ENCODE assay signal across 8 mouse cellular contexts in the genomic region with DNA sequence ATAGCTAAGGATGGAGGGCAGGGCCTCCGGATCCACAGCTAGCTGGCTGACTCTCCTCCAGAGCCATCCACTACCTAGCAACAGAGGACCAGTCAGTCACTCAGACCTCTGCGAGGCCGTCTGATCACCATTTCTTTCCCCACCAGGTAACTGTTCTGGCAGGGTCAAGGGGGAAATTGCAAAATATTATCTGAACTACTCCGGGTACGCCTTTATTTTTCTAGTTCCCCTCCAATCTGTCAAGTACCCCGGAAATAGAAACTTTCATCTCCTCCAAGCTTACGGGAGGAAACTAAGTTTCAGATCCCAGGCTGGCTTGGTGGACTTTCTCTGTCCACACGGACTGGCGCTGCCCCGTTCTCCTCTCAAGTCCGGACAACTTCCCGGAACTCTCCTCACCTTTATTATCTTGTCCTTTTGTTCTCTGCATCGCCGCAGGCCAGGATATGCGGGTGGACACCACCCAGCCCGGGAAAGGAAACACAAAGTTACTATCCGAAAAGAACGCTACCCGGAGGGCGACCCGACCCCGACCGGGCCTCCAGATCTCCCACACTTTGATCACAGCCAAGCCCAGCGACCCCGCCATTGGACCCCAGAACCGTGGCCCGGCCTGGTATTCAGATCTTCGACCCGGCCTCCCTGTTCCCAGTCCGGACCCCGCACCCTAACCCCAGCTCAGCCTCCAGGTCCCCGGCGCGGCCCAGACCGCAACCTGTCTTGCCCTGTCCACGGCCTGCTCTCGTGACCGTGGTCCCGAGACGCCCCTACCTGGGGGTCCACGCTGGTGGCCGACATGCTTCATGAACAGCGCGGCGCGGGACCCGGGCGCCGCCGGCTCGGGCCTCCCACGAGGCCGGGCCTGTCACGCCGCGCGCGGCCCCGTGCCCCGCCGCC. TPM values are rescaled to one million over a fixed set of nuclear protein-coding genes. Genes with fewer than 3 reads are reported as not detected.
DNase-seq lines count a peak whose midpoint lies in the region; ATAC-seq and TF ChIP-seq lines count a peak whose summit lies in the region.

No protein-coding gene starts in this region.

- no peaks in the 10 kb centered on the region for H3K27me3 ChIP-seq in kidney, embryonic 14.5 days (ENCODE audit: control insufficient read depth, insufficient read depth, low read length)
- no peaks in the 10 kb centered on the region for H3K27me3 ChIP-seq in forebrain, embryonic 16.5 days (replicated peaks; ENCODE audit: control insufficient read depth, insufficient read depth, low read length)
- no peaks in the 10 kb centered on the region for H3K27me3 ChIP-seq in intestine, postnatal 0 days (replicated peaks; ENCODE audit: control insufficient read depth, insufficient read depth, low read length)

- H3K9me3 ChIP-seq in kidney, embryonic 14.5 days (ENCODE audit: control insufficient read depth, low read length), result no peaks in the 10 kb centered on the region
- H3K9me3 ChIP-seq in forebrain, embryonic 16.5 days (ENCODE audit: control insufficient read depth, low read length), result no peaks in the 10 kb centered on the region
- no peaks in the 10 kb centered on the region for H3K9me3 ChIP-seq in intestine, postnatal 0 days (ENCODE audit: control insufficient read depth)

- H3K4me2 ChIP-seq in kidney, embryonic 14.5 days (replicated peaks; ENCODE audit: low read depth, low read length), result peak overlapping the region; percentile 90
- H3K4me2 ChIP-seq in forebrain, embryonic 16.5 days (ENCODE audit: low read length), result peak overlapping the region; percentile 80
- peak overlapping the region; percentile 74 for H3K4me2 ChIP-seq in intestine, postnatal 0 days (replicated peaks; ENCODE audit: low read depth)

- peaks cover 34% of the 10 kb centered on the region for H3K36me3 ChIP-seq in kidney, embryonic 14.5 days (ENCODE audit: control insufficient read depth, insufficient read depth, low read length)
- peaks cover 12% of the 10 kb centered on the region for H3K36me3 ChIP-seq in forebrain, embryonic 16.5 days (ENCODE audit: control insufficient read depth, insufficient read depth)
- H3K36me3 ChIP-seq in intestine, postnatal 0 days (ENCODE audit: control insufficient read depth, insufficient read depth), result peaks cover 14% of the 10 kb centered on the region

- WGBS in kidney, embryonic 14.5 days, result under 1% methylated on average over 61 of the region's 61 CpGs
- WGBS in forebrain, embryonic 16.5 days, result under 1% methylated on average over 61 of the region's 61 CpGs
- WGBS in intestine, postnatal 0 days, result under 1% methylated on average over 61 of the region's 61 CpGs

- peak overlapping the region; percentile 99 for H3K9ac ChIP-seq in kidney, embryonic 14.5 days (ENCODE audit: low read depth, low read length)
- H3K9ac ChIP-seq in forebrain, embryonic 16.5 days (replicated peaks; ENCODE audit: low read depth, low read length), result peak overlapping the region; percentile 98
- H3K9ac ChIP-seq in intestine, postnatal 0 days (ENCODE audit: low read depth, low read length), result peak overlapping the region; percentile 94

- peak overlapping the region; percentile 20 for H3K27ac ChIP-seq in kidney, embryonic 14.5 days (ENCODE audit: low read depth, low read length)
- peak overlapping the region; percentile 31; the same call in 1 of the 2 replicates for H3K27ac ChIP-seq in forebrain, embryonic 16.5 days (ENCODE audit: low read length)
- peak overlapping the region; percentile 77 for H3K27ac ChIP-seq in intestine, postnatal 0 days (ENCODE audit: low read depth, low read length)

- peak overlapping the region; percentile 99 for H3K4me3 ChIP-seq in kidney, embryonic 14.5 days (ENCODE audit: low read length)
- H3K4me3 ChIP-seq in forebrain, embryonic 16.5 days (replicated peaks; ENCODE audit: low read length), result peak overlapping the region; percentile 99
- peak overlapping the region; percentile 81 for H3K4me3 ChIP-seq in intestine, postnatal 0 days (ENCODE audit: low read depth, low read length)

- no peak for DNase-seq in kidney, adult 9 months
- DNase-seq in Muller cell, postnatal 12 days (ENCODE audit: inconsistent ontology term), result peak; percentile 48
- peak; percentile 18 for DNase-seq in lung, postnatal 25 days (ENCODE audit: low spot score)
- DNase-seq in spleen, postnatal 10 days (ENCODE audit: low spot score in 2 of 2), result peak; percentile 60 to 64
- DNase-seq in left cerebral cortex, adult 9 months (ENCODE audit: low spot score in 2 of 2), result no peak

- peak; percentile 62 for ATAC-seq in kidney, embryonic 14.5 days (ENCODE audit: low FRiP score, low TSS enrichment)
- peak; percentile 70 for ATAC-seq in forebrain, embryonic 16.5 days
- no peak for ATAC-seq in intestine, postnatal 0 days

- H3K4me1 ChIP-seq in kidney, embryonic 14.5 days (ENCODE audit: control insufficient read depth, insufficient read depth, low read length), result peaks cover 6% of the 10 kb centered on the region; the same call in 1 of the 2 replicates
- peaks cover 16% of the 10 kb centered on the region for H3K4me1 ChIP-seq in forebrain, embryonic 16.5 days (replicated peaks; ENCODE audit: control insufficient read depth, insufficient read depth, low read length)
- H3K4me1 ChIP-seq in intestine, postnatal 0 days (replicated peaks; ENCODE audit: control insufficient read depth, insufficient read depth, low read length), result 0 out of 2 replicates have a peak, but pooled peaks cover 3% of the 10 kb centered on the region

- TF ChIP-seq CTCF in intestine, postnatal 0 days (IDR thresholded peaks at IDR 0.05; ENCODE audit: low read depth), result no peak

RNA-seq across cellular contexts. Expression of a gene that starts 0.6 kb away (rescaled TPM):
- polyA plus RNA-seq in kidney, embryonic 14.5 days (2014; fragmentation: Nextera tagmentation; extraction: Ambion mirVana), result 48.7 and 75.4 TPM in 2 replicates
- 44.9 and 50.1 TPM in 2 replicates for polyA plus RNA-seq in forebrain, embryonic 16.5 days (2015; fragmentation: Nextera tagmentation; extraction: Ambion mirVana)
- polyA plus RNA-seq in intestine, postnatal 0 days (2015; fragmentation: Nextera tagmentation; extraction: Ambion mirVana), result 24.2 and 26.8 TPM in 2 replicates

RNA-seq across cellular contexts. Expression of a gene that starts 8.7 kb away (rescaled TPM):
- not detected in 2 replicates for polyA plus RNA-seq in kidney, embryonic 14.5 days (2014; fragmentation: Nextera tagmentation; extraction: Ambion mirVana)
- polyA plus RNA-seq in forebrain, embryonic 16.5 days (2015; fragmentation: Nextera tagmentation; extraction: Ambion mirVana), result not detected in 2 replicates
- polyA plus RNA-seq in intestine, postnatal 0 days (2015; fragmentation: Nextera tagmentation; extraction: Ambion mirVana), result not detected in 2 replicates

RNA-seq across cellular contexts. Expression of a gene that starts 34.3 kb away (rescaled TPM):
- polyA plus RNA-seq in kidney, embryonic 14.5 days (2014; fragmentation: Nextera tagmentation; extraction: Ambion mirVana), result 39.0 and 44.1 TPM in 2 replicates
- 52.3 and 56.7 TPM in 2 replicates for polyA plus RNA-seq in forebrain, embryonic 16.5 days (2015; fragmentation: Nextera tagmentation; extraction: Ambion mirVana)
- polyA plus RNA-seq in intestine, postnatal 0 days (2015; fragmentation: Nextera tagmentation; extraction: Ambion mirVana), result 22.9 and 25.9 TPM in 2 replicates

RNA-seq across cellular contexts. Expression of a gene that starts 46.9 kb away (rescaled TPM):
- polyA plus RNA-seq in kidney, embryonic 14.5 days (2014; fragmentation: Nextera tagmentation; extraction: Ambion mirVana), result 55.1 and 71.3 TPM in 2 replicates
- polyA plus RNA-seq in forebrain, embryonic 16.5 days (2015; fragmentation: Nextera tagmentation; extraction: Ambion mirVana), result 103 and 125 TPM in 2 replicates
- 44.0 and 51.9 TPM in 2 replicates for polyA plus RNA-seq in intestine, postnatal 0 days (2015; fragmentation: Nextera tagmentation; extraction: Ambion mirVana)

Comparison
In these comparisons a context has a peak if more than half of its experiments do, and no peak if none do; other contexts are left out.
1. H3K27ac ChIP-seq: peak in every context shown above with its lines; median percentile 77 in intestine, postnatal 0 days; 31 in forebrain, embryonic 16.5 days; 20 in kidney, embryonic 14.5 days.
2. DNase-seq: peak in Muller cell, postnatal 12 days (single experiment), lung, postnatal 25 days (single experiment) and spleen, postnatal 10 days (2 of 2); none in kidney, adult 9 months (single experiment) and left cerebral cortex, adult 9 months (0 of 2).
3. Peak in every context shown above with its lines, with median percentiles within 50 percentile points of each other: H3K4me2 ChIP-seq, H3K4me3 ChIP-seq and H3K9ac ChIP-seq.